ENCODE assay signal across 20 mouse cellular contexts in genomic region chr15:94793455-94793854, GRCm38 (mm10).
DNase-seq lines count a peak whose midpoint lies in the region; ATAC-seq lines count a peak whose summit lies in the region.
"Had no signal": no experiment of that assay in that cellular context is flagged by ENCODE, and none has a peak within 500 bp of the region (broad histone marks: within the 10 kb centered on the region; RNA-seq: fewer than 3 reads in every experiment).

No protein-coding gene starts in this region.

- ATAC-seq in kidney, embryonic 14.5 days (ENCODE audit: low FRiP score, low TSS enrichment): peak; percentile 75; the same call in 1 of the 2 replicates
- 0 out of 2 replicates have a peak, but pooled peaks have one; percentile 46 for ATAC-seq in kidney, embryonic 16.5 days (ENCODE audit: low FRiP score, low TSS enrichment)
- ATAC-seq in midbrain, embryonic 11.5 days (ENCODE audit: low FRiP score): no peak
- ATAC-seq: forebrain, embryonic 13.5 days; forebrain, embryonic 15.5 days had no signal

- H3K27me3 ChIP-seq in kidney, embryonic 14.5 days (ENCODE audit: control insufficient read depth, insufficient read depth, low read length): no peaks in the 10 kb centered on the region
- H3K27me3 ChIP-seq in kidney, embryonic 16.5 days (ENCODE audit: insufficient read depth, low read length): no peaks in the 10 kb centered on the region
- H3K27me3 ChIP-seq in midbrain, embryonic 11.5 days (ENCODE audit: control insufficient read depth, insufficient read depth, low read length): no peaks in the 10 kb centered on the region
- no peaks in the 10 kb centered on the region for H3K27me3 ChIP-seq in midbrain, embryonic 10.5 days (ENCODE audit: low read depth, poor library complexity, severe bottlenecking)
- H3K27me3 ChIP-seq: embryonic facial prominence, embryonic 12.5 days; forebrain, embryonic 13.5 days; forebrain, embryonic 15.5 days had no signal

- H3K4me2 ChIP-seq in kidney, embryonic 14.5 days (replicated peaks; ENCODE audit: low read depth, low read length): no peak overlapping the region
- no peak overlapping the region for H3K4me2 ChIP-seq in kidney, embryonic 16.5 days (replicated peaks; ENCODE audit: low read depth, low read length)
- no peak overlapping the region for H3K4me2 ChIP-seq in midbrain, embryonic 11.5 days
- H3K4me2 ChIP-seq: embryonic facial prominence, embryonic 12.5 days; forebrain, embryonic 13.5 days; forebrain, embryonic 15.5 days had no signal

- no peaks in the 10 kb centered on the region for H3K4me1 ChIP-seq in kidney, embryonic 14.5 days (ENCODE audit: control insufficient read depth, insufficient read depth, low read length)
- no peaks in the 10 kb centered on the region for H3K4me1 ChIP-seq in kidney, embryonic 16.5 days (ENCODE audit: insufficient read depth, low read length)
- peaks cover 3% of the 10 kb centered on the region; the same call in 1 of the 2 replicates for H3K4me1 ChIP-seq in midbrain, embryonic 11.5 days (ENCODE audit: control insufficient read depth, insufficient read depth, low read length)
- peaks cover 13% of the 10 kb centered on the region for H3K4me1 ChIP-seq in midbrain, embryonic 10.5 days
- H3K4me1 ChIP-seq: embryonic facial prominence, embryonic 10.5 days; embryonic facial prominence, embryonic 12.5 days; forebrain, embryonic 15.5 days had no signal

- H3K27ac ChIP-seq in kidney, embryonic 14.5 days (ENCODE audit: low read depth, low read length): no peak overlapping the region
- H3K27ac ChIP-seq in kidney, embryonic 16.5 days (ENCODE audit: low read length): no peak overlapping the region
- H3K27ac ChIP-seq in midbrain, embryonic 11.5 days (ENCODE audit: low read depth, low read length): no peak overlapping the region
- H3K27ac ChIP-seq in midbrain, embryonic 10.5 days (replicated peaks): no peak overlapping the region
- H3K27ac ChIP-seq: embryonic facial prominence, embryonic 10.5 days; embryonic facial prominence, embryonic 12.5 days; forebrain, embryonic 13.5 days; forebrain, embryonic 15.5 days had no signal

- H3K36me3 ChIP-seq in kidney, embryonic 14.5 days (ENCODE audit: control insufficient read depth, insufficient read depth, low read length): no peaks in the 10 kb centered on the region
- H3K36me3 ChIP-seq in kidney, embryonic 16.5 days (ENCODE audit: insufficient read depth, low read length): no peaks in the 10 kb centered on the region
- H3K36me3 ChIP-seq in midbrain, embryonic 11.5 days (ENCODE audit: control insufficient read depth, insufficient read depth, low read length): no peaks in the 10 kb centered on the region
- no peaks in the 10 kb centered on the region for H3K36me3 ChIP-seq in midbrain, embryonic 10.5 days
- H3K36me3 ChIP-seq: embryonic facial prominence, embryonic 10.5 days; embryonic facial prominence, embryonic 12.5 days; forebrain, embryonic 15.5 days had no signal

- no peak overlapping the region for H3K4me3 ChIP-seq in kidney, embryonic 14.5 days (ENCODE audit: low read length)
- no peak overlapping the region for H3K4me3 ChIP-seq in kidney, embryonic 16.5 days (ENCODE audit: low read length)
- no peak overlapping the region for H3K4me3 ChIP-seq in midbrain, embryonic 11.5 days (ENCODE audit: low read depth, low read length)
- H3K4me3 ChIP-seq in midbrain, embryonic 10.5 days: no peak overlapping the region
- H3K4me3 ChIP-seq: embryonic facial prominence, embryonic 10.5 days; embryonic facial prominence, embryonic 12.5 days; forebrain, embryonic 13.5 days; forebrain, embryonic 15.5 days had no signal

- intact Hi-C loops in heart, postnatal 10 days (cut with DNase I): no loop called here

- H3K9me3 ChIP-seq in kidney, embryonic 14.5 days (ENCODE audit: control insufficient read depth, low read length): no peaks in the 10 kb centered on the region
- H3K9me3 ChIP-seq in kidney, embryonic 16.5 days (ENCODE audit: low read length): no peaks in the 10 kb centered on the region
- H3K9me3 ChIP-seq in midbrain, embryonic 11.5 days (ENCODE audit: control insufficient read depth, low read length): no peaks in the 10 kb centered on the region
- no peaks in the 10 kb centered on the region for H3K9me3 ChIP-seq in midbrain, embryonic 10.5 days (replicated peaks)
- H3K9me3 ChIP-seq: embryonic facial prominence, embryonic 10.5 days; embryonic facial prominence, embryonic 12.5 days; forebrain, embryonic 13.5 days; forebrain, embryonic 15.5 days had no signal

- WGBS in kidney, embryonic 14.5 days: 23% methylated on average over 8 of the region's 8 CpGs
- 20% methylated on average over 8 of the region's 8 CpGs for WGBS in kidney, embryonic 16.5 days
- 89% methylated on average over 8 of the region's 8 CpGs for WGBS in midbrain, embryonic 11.5 days
- 92% methylated on average over 8 of the region's 8 CpGs for WGBS in midbrain, embryonic 10.5 days

- no peak overlapping the region for H3K9ac ChIP-seq in kidney, embryonic 14.5 days (ENCODE audit: low read depth, low read length)
- H3K9ac ChIP-seq in kidney, embryonic 16.5 days (replicated peaks; ENCODE audit: low read length): no peak overlapping the region
- no peak overlapping the region for H3K9ac ChIP-seq in midbrain, embryonic 11.5 days (ENCODE audit: low read length)
- H3K9ac ChIP-seq: embryonic facial prominence, embryonic 12.5 days; forebrain, embryonic 13.5 days; forebrain, embryonic 15.5 days had no signal

- peak; percentile 27 for DNase-seq in heart, adult 11 months
- no peak for DNase-seq in heart, postnatal 10 days
- DNase-seq in kidney, postnatal 36 days: no peak
- no peak for DNase-seq in kidney, adult 11 months
- peak; percentile 19 for DNase-seq in midbrain, embryonic 11.5 days (ENCODE audit: low spot score, missing footprints)
- no peak for DNase-seq in midbrain, embryonic 10.5 days (ENCODE audit: low spot score)
- DNase-seq: adrenal gland, adult 2 months; adrenal gland, postnatal 10 days; adrenal gland, postnatal 25 days; cerebellum, adult 11 months; cerebellum, adult 18-20 months; cerebellum, adult 8-10 months; cerebellum, adult 9-11 months; cerebellum, postnatal 25 days had no signal

Comparison
In these comparisons a context has a peak if more than half of its experiments do, and no peak if none do; other contexts are left out.
1. DNase-seq: peak in heart, adult 11 months (single experiment) and midbrain, embryonic 11.5 days (single experiment); none in heart, postnatal 10 days (0 of 2), kidney, postnatal 36 days (0 of 2), kidney, adult 11 months (single experiment) and midbrain, embryonic 10.5 days (single experiment).